Comparison of ENCODE assay signal across 10 mouse cellular contexts in the genomic region with DNA sequence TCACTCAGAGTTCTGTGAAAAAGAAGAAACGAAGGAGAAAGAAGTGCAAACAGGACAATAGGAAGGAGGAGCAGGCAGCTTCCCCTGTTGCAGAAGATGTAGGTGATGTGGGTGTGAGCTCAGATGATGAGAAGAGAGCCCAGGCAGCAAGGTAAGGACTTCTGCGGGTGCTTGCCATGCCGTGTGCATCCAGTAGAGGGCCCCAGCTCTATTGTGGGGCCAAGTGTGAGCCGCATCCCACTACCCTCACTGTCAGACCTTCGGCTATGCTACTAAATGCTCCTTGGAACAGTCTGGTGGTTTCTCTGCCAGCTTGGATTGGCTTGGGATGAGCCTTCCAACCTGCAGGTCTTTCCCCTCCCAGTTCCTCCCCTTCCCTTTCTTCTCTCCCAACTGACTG. TPM values are rescaled to one million over a fixed set of nuclear protein-coding genes. Genes with fewer than 3 reads are reported as not detected.
DNase-seq lines count a peak whose midpoint lies in the region; ATAC-seq and TF ChIP-seq lines count a peak whose summit lies in the region.
"Had no signal": no experiment of that assay in that cellular context is flagged by ENCODE, and none has a peak within 500 bp of the region (broad histone marks: within the 10 kb centered on the region; RNA-seq: fewer than 3 reads in every experiment).

No protein-coding gene starts in this region.

- WGBS in kidney, adult 2 months: 53% methylated on average over 5 of the region's 5 CpGs

- dilution Hi-C loops in CH12.LX (cut with MboI; ENCODE audit: extremely low pct_ligation_motif_present, extremely low pct_unique_long_range_greater_than_20kb, low sequenced_read_pairs): no loop called here

- no peak for TF ChIP-seq EP300 in CH12.LX (IDR thresholded peaks at IDR 0.05; ENCODE audit: low read length)

- TF ChIP-seq CTCF in kidney, adult 2 months (conservative IDR thresholded peaks at IDR 0.05; ENCODE audit: insufficient read depth, insufficient read length, low read depth, low read length): peak; percentile 56
- peak; percentile 76 to 82 for TF ChIP-seq CTCF in CH12.LX (conservative IDR thresholded peaks at IDR 0.05 in 1 of 2, IDR thresholded peaks at IDR 0.05 in 1 of 2; ENCODE audit: low read depth in 2 of 2, low read length in 2 of 2)

- no peak for TF ChIP-seq POLR2A in kidney, adult 2 months (IDR thresholded peaks at IDR 0.05; ENCODE audit: low read depth, low read length)
- no peak for TF ChIP-seq POLR2A in CH12.LX (IDR thresholded peaks at IDR 0.05; ENCODE audit: low read depth, low read length)

- DNase-seq in kidney, adult 2 months: no peak
- DNase-seq in kidney, adult 18-20 months: no peak
- DNase-seq in CH12.LX (ENCODE audit: extremely low read depth): peak; percentile 73
- DNase-seq in urinary bladder, postnatal 36 days (ENCODE audit: low spot score in 2 of 2): no peak
- DNase-seq in gastrocnemius, adult 18-20 months (ENCODE audit: low spot score): no peak

- H3K4me3 ChIP-seq in kidney, adult 2 months (ENCODE audit: insufficient read depth, low read depth, low read length): no peak overlapping the region
- H3K4me3 ChIP-seq in CH12.LX (replicated peaks in 1 of 3; ENCODE audit: low read depth in 2 of 3, low read length in 2 of 3, poor library complexity in 1 of 3): no peak overlapping the region
- H3K4me3 ChIP-seq: embryonic facial prominence, embryonic 13.5 days had no signal

- peak overlapping the region; percentile 83 for H3K4me2 ChIP-seq in CH12.LX (ENCODE audit: insufficient read depth, low read depth, poor library complexity, severe bottlenecking)
- H3K4me2 ChIP-seq: embryonic facial prominence, embryonic 13.5 days had no signal

- ATAC-seq in activated CD4-positive, CD25-positive, alpha-beta regulatory T cell, adult 4 months: peak; percentile 56
- ATAC-seq in granulocyte monocyte progenitor cell, adult 5-6 weeks (replicated peaks; ENCODE audit: poor library complexity, severe bottlenecking): peak; percentile 74
- peak; percentile 48; the same call in 1 of the 2 replicates for ATAC-seq in monocyte, adult 5-6 weeks (replicated peaks; ENCODE audit: insufficient number of reproducible peaks, low FRiP score, low TSS enrichment, poor library complexity, severe bottlenecking)

- in situ Hi-C loops in CH12.LX (cut with MboI; ENCODE audit: low pct_ligation_motif_present, low pct_unique_long_range_greater_than_20kb, low sequenced_read_pairs): no loop called here

- TF ChIP-seq RAD21 in CH12.LX (IDR thresholded peaks at IDR 0.05; ENCODE audit: low read depth, low read length): peak; percentile 43

- no peaks in the 10 kb centered on the region; the same call in 1 of the 2 replicates for H3K36me3 ChIP-seq in kidney, adult 2 months (ENCODE audit: control insufficient read depth, insufficient read depth, low read length)
- H3K36me3 ChIP-seq in CH12.LX (replicated peaks in 1 of 2; ENCODE audit: control insufficient read depth in 1 of 2, insufficient read depth in 1 of 2, low read length in 1 of 2): peaks cover 6 to 36% of the 10 kb centered on the region in 2 experiments

- H3K9me3 ChIP-seq in CH12.LX (replicated peaks; ENCODE audit: low read length): no peaks in the 10 kb centered on the region
- H3K9me3 ChIP-seq: embryonic facial prominence, embryonic 13.5 days had no signal

- peak overlapping the region; percentile 49; the same call in 1 of the 2 replicates for H3K9ac ChIP-seq in CH12.LX (ENCODE audit: insufficient read depth, low read depth)
- H3K9ac ChIP-seq: embryonic facial prominence, embryonic 13.5 days had no signal

- H3K27ac ChIP-seq in kidney, adult 2 months (ENCODE audit: insufficient read depth, low read depth, low read length): no peak overlapping the region
- peak overlapping the region; percentile 87 for H3K27ac ChIP-seq in CH12.LX (ENCODE audit: insufficient read depth, low read depth)
- H3K27ac ChIP-seq: embryonic facial prominence, embryonic 13.5 days; macrophage had no signal

- H3K27me3 ChIP-seq in kidney, adult 2 months (replicated peaks; ENCODE audit: control insufficient read depth, insufficient read depth, low read length): no peaks in the 10 kb centered on the region
- H3K27me3 ChIP-seq in CH12.LX (replicated peaks): no peaks in the 10 kb centered on the region
- H3K27me3 ChIP-seq: embryonic facial prominence, embryonic 13.5 days had no signal

- H3K4me1 ChIP-seq in kidney, adult 2 months (ENCODE audit: control insufficient read depth, insufficient read depth, low read length): no peaks in the 10 kb centered on the region
- peaks cover 20 to 60% of the 10 kb centered on the region in 2 experiments for H3K4me1 ChIP-seq in CH12.LX (ENCODE audit: control insufficient read depth in 1 of 2, insufficient read depth in 2 of 2)

- H3K79me2 ChIP-seq in CH12.LX (replicated peaks; ENCODE audit: control insufficient read depth, extremely low read depth, insufficient read depth, poor library complexity, severe bottlenecking): 0 out of 2 replicates have a peak, but pooled peaks cover 4% of the 10 kb centered on the region

TF ChIP-seq in CH12.LX, 34 proteins besides CTCF, POLR2A, EP300 and RAD21:
- no peak for TF ChIP-seq IRF4 (IDR thresholded peaks at IDR 0.05; ENCODE audit: low read depth, low read length)
- TF ChIP-seq SMC3 (IDR thresholded peaks at IDR 0.05; ENCODE audit: low read depth, low read length): peak; percentile 63
- no peak for TF ChIP-seq ELF1 (IDR thresholded peaks at IDR 0.05; ENCODE audit: low read depth, low read length)

RNA-seq across cellular contexts. Expression of a gene that starts 42.7 kb away (rescaled TPM):
- 17.7 and 20.5 TPM in 2 replicates for polyA plus RNA-seq in kidney, adult 2 months (2012; rRNA removed)
- total RNA-seq in CH12.LX (2012; rRNA removed) (25.1 and 28.1 TPM in 2 replicates), CH12.LX (2014; rRNA removed) (25.4 TPM in 2 replicates)
- polyA plus RNA-seq in CH12.LX (2012; ENCODE audit: insufficient read length, low read depth): 30.4 and 31.4 TPM in 2 replicates
- polyA plus RNA-seq in activated CD4-positive, CD25-positive, alpha-beta regulatory T cell, adult 4 months (2017; shearing (Covaris generic)): 10 to 100 TPM; 15.2 to 26.6 TPM
- total RNA-seq in granulocyte monocyte progenitor cell, adult 5-6 weeks (2014; fragmentation: Nextera tagmentation): 27.0 and 27.9 TPM in 2 replicates
- 24.9 and 42.3 TPM in 2 replicates for total RNA-seq in granulocyte monocyte progenitor cell, adult 5-6 weeks (2017)
- 60.3 to 91.9 TPM (median 84.4 TPM) in 3 replicates for total RNA-seq in monocyte, adult 5-6 weeks (2017)
- 1 to 10 TPM; 3.0 to 6.3 TPM for total RNA-seq in gastrocnemius, adult 18-20 months (2021)
